Mouse (Mus musculus): ENCODE data around the gene Clcf1. TPM values are rescaled to one million over a fixed set of nuclear protein-coding genes. Genes with fewer than 3 reads are reported as not detected.

The Clcf1 gene
- total and polyA plus RNA-seq, 3 experiments: 0.42 to 2.3 TPM; not detected in 1

- Histone ChIP-seq H3K36me3 (ENCODE audit: control insufficient read depth in 1 of 2, insufficient read depth in 2 of 2, low read length in 2 of 2) (peaks cover 0 to 4% of the 10 kb centered on the region in 2 experiments; a peak in 2 of 4 replicates), H3K79me2 (ENCODE audit: control insufficient read depth, insufficient read depth, low read length, poor library complexity) (no peaks in the 10 kb centered on the region; the same call in 1 of the 2 replicates), H3K27ac (ENCODE audit: control insufficient read depth, low read depth, low read length) (peak overlapping the region; percentile 39), H3K4me1 (ENCODE audit: control insufficient read depth in 1 of 2, insufficient read depth in 2 of 2, low read length in 2 of 2) (peaks cover 0 to 8% of the 10 kb centered on the region in 2 experiments; a peak in 3 of 4 replicates), H3K9me3 (replicated peaks; ENCODE audit: insufficient read depth, low read length) (no peaks in the 10 kb centered on the region), H3K4me3 (ENCODE audit: control insufficient read depth in 1 of 2, insufficient read depth in 1 of 2, low read depth in 2 of 2, low read length in 2 of 2) (peak overlapping the region; percentile 71 to 85), H3K9ac (ENCODE audit: control insufficient read depth, low read depth, low read length, poor library complexity, severe bottlenecking) (peak overlapping the region; percentile 89), H3K27me3 (ENCODE audit: control insufficient read depth in 1 of 2, insufficient read depth in 2 of 2, low read length in 2 of 2) (no peaks in the 10 kb centered on the region)
- peak; percentile 98 for DNase-seq (ENCODE audit: low read depth, low spot score)
- TF ChIP-seq USF2 (IDR thresholded peaks at IDR 0.05; ENCODE audit: borderline replicate concordance in 1 of 2, insufficient read depth in 1 of 2, low read depth in 1 of 2, low read length in 2 of 2) (no peak), SMC3 (IDR thresholded peaks at IDR 0.05; ENCODE audit: low read depth, low read length) (peak; percentile 81), POLR2A (IDR thresholded peaks at IDR 0.05; ENCODE audit: control insufficient read depth in 1 of 2, insufficient read depth in 1 of 2, low read depth in 1 of 2, low read length in 2 of 2, poor library complexity in 1 of 2) (peak; percentile 70 to 88), JUND (IDR thresholded peaks at IDR 0.05; ENCODE audit: low read depth, low read length) (no peak), POLR2AphosphoS5 (IDR thresholded peaks at IDR 0.05; ENCODE audit: borderline replicate concordance, low read depth, low read length) (no peak), MEF2A (IDR thresholded peaks at IDR 0.05; ENCODE audit: extremely low read depth, insufficient replicate concordance, low read depth, low read length, poor library complexity, severe bottlenecking) (no peak), TAL1 (IDR thresholded peaks at IDR 0.05; ENCODE audit: low read length) (no peak), EP300 (IDR thresholded peaks at IDR 0.05; ENCODE audit: low read depth in 1 of 2, low read length in 2 of 2) (no peak), MYC (IDR thresholded peaks at IDR 0.05; ENCODE audit: low read depth, low read length) (peak; percentile 72; the same call in 1 of the 2 replicates), HCFC1 (IDR thresholded peaks at IDR 0.05; ENCODE audit: low read depth, low read length) (peak; percentile 72), TBP (IDR thresholded peaks at IDR 0.05; ENCODE audit: low read depth, low read length) (peak; percentile 48; the same call in 1 of the 2 replicates), RCOR1 (IDR thresholded peaks at IDR 0.05; ENCODE audit: low read depth, low read length) (no peak), ZNF384 (IDR thresholded peaks at IDR 0.05; ENCODE audit: low read depth, low read length) (no peak), E2F4 (IDR thresholded peaks at IDR 0.05; ENCODE audit: borderline replicate concordance, low read depth, low read length) (no peak), NELFE (IDR thresholded peaks at IDR 0.05; ENCODE audit: low read depth, low read length) (peak; percentile 83), MAX (IDR thresholded peaks at IDR 0.05; ENCODE audit: low read length) (peak; percentile 81), POLR2AphosphoS2 (IDR thresholded peaks at IDR 0.05; ENCODE audit: low read length) (peak; percentile 61; the same call in 1 of the 2 replicates), GABPA (IDR thresholded peaks at IDR 0.05; ENCODE audit: low read depth, low read length) (no peak), ZC3H11A (IDR thresholded peaks at IDR 0.05; ENCODE audit: low read depth, low read length) (peak; percentile 45; the same call in 1 of the 2 replicates), MXI1 (IDR thresholded peaks at IDR 0.05; ENCODE audit: low read depth, low read length) (peak; percentile 89), KAT2A (conservative IDR thresholded peaks at IDR 0.05; ENCODE audit: low read depth, low read length) (no peak), RAD21 (IDR thresholded peaks at IDR 0.05; ENCODE audit: low read depth, low read length) (peak; percentile 45), ETS1 (IDR thresholded peaks at IDR 0.05; ENCODE audit: low read depth, low read length) (peak; percentile 62; the same call in 1 of the 2 replicates), ZMIZ1 (IDR thresholded peaks at IDR 0.05; ENCODE audit: low read depth, low read length) (peak; percentile 89), MYB (IDR thresholded peaks at IDR 0.05; ENCODE audit: low read depth, low read length) (no peak), GATA1 (IDR thresholded peaks at IDR 0.05; ENCODE audit: low read depth, low read length) (no peak), TCF12 (IDR thresholded peaks at IDR 0.05; ENCODE audit: low read depth, low read length) (peak; percentile 36; the same call in 1 of the 2 replicates), ELF1 (IDR thresholded peaks at IDR 0.05; ENCODE audit: low read depth, low read length) (peak; percentile 44; the same call in 1 of the 2 replicates), UBTF (IDR thresholded peaks at IDR 0.05; ENCODE audit: borderline replicate concordance, insufficient read depth, low read depth, low read length) (no peak), CHD1 (IDR thresholded peaks at IDR 0.05; ENCODE audit: low read depth, low read length) (no peak), MAFK (IDR thresholded peaks at IDR 0.05; ENCODE audit: borderline replicate concordance, low read depth, low read length) (no peak), CTCF (IDR thresholded peaks at IDR 0.05 in 2 of 3, conservative IDR thresholded peaks at IDR 0.05 in 1 of 3; ENCODE audit: control insufficient read depth in 1 of 3, insufficient read depth in 1 of 3, low read depth in 2 of 3, low read length in 3 of 3, poor library complexity in 1 of 3, severe bottlenecking in 1 of 3) (peak; percentile 38 to 95 (median 88); a peak in 5 of 6 replicates), USF1 (IDR thresholded peaks at IDR 0.05; ENCODE audit: low read depth, low read length) (no peak), MAZ (IDR thresholded peaks at IDR 0.05; ENCODE audit: low read depth, low read length) (peak; percentile 56; the same call in 1 of the 2 replicates), BHLHE40 (IDR thresholded peaks at IDR 0.05; ENCODE audit: borderline replicate concordance, low read depth, low read length) (no peak), ZKSCAN1 (IDR thresholded peaks at IDR 0.05; ENCODE audit: low read depth, low read length) (no peak), CHD2 (IDR thresholded peaks at IDR 0.05; ENCODE audit: low read length) (no peak), SIN3A (IDR thresholded peaks at IDR 0.05; ENCODE audit: low read length) (peak; percentile 83)
Measured at GRCm38 (mm10) chr19:4169378-4169784, 44.7 kb upstream of the Clcf1 start.

Data from MEL (cell line).